18 mouse cellular contexts compared by ENCODE assay signal in the genomic region with DNA sequence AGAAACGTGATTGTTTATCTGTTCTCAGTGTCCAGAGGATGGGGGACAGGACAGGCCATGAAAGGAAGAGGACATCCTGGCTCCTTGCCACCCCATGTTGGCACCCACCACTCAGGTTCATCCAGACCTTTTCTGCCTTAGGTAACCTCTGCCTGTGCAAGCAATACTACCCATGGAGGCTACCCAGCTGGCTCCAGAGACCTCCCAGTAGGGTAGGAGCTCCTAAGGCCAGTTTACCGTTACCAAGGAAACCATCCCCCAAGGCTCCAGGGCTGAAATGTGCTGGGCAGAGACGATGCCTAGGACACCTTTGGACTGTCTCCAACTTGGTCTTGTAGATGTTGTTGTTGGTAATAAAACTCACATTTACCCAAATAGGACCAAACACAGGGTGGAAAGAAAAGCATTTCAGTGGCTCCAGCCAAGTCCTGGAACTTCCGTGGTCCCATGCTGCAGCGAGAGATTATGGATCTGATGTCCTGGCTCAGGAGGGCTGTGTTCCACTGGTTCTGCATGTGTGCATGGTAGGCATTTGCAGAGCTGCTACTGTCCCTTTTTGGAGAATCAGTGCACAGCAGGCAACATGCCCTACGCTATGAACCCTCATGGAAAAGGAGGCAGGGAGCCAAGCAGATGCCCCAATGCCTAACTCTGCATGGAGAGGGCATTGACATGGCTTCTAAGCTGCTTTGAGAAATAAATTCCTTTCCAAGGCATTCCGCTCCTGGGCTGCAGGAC. TPM values are rescaled to one million over a fixed set of nuclear protein-coding genes. Genes with fewer than 3 reads are reported as not detected.
A peak's percentile ranks its signal among the peaks of the same experiment; 100 is the strongest.
DNase-seq lines count a peak whose midpoint lies in the region; ATAC-seq and TF ChIP-seq lines count a peak whose summit lies in the region.
"Had no signal": no experiment of that assay in that cellular context is flagged by ENCODE, and none has a peak within 500 bp of the region (broad histone marks: within the 10 kb centered on the region; RNA-seq: fewer than 3 reads in every experiment).

No protein-coding gene starts in this region.

- H3K9ac ChIP-seq in midbrain, embryonic 14.5 days (replicated peaks; ENCODE audit: low read length), result no peak overlapping the region
- no peak overlapping the region for H3K9ac ChIP-seq in midbrain, embryonic 11.5 days (ENCODE audit: low read length)
- no peak overlapping the region for H3K9ac ChIP-seq in forebrain, postnatal 0 days
- H3K9ac ChIP-seq: liver, embryonic 15.5 days had no signal

- no peak overlapping the region for H3K4me2 ChIP-seq in midbrain, embryonic 14.5 days (ENCODE audit: low read length)
- no peak overlapping the region for H3K4me2 ChIP-seq in midbrain, embryonic 11.5 days
- H3K4me2 ChIP-seq in forebrain, postnatal 0 days (ENCODE audit: low read depth), result no peak overlapping the region
- H3K4me2 ChIP-seq: liver, embryonic 15.5 days had no signal

- DNase-seq in frontal cortex, postnatal 10 days (ENCODE audit: low spot score in 2 of 2), result no peak
- DNase-seq in midbrain, embryonic 14.5 days, result peak; percentile 64
- no peak for DNase-seq in midbrain, embryonic 11.5 days (ENCODE audit: low spot score, missing footprints)
- peak; percentile 57 for DNase-seq in forebrain, postnatal 0 days
- DNase-seq in spleen, postnatal 10 days (ENCODE audit: low spot score in 2 of 2), result no peak
- no peak for DNase-seq in gastrocnemius, adult 18-20 months (ENCODE audit: low spot score)
- DNase-seq: heart, postnatal 36 days; kidney, adult 2 months; thymus, postnatal 14 days had no signal

- H3K4me1 ChIP-seq in midbrain, embryonic 14.5 days (ENCODE audit: control insufficient read depth, insufficient read depth, low read length), result peaks cover 25% of the 10 kb centered on the region
- peaks cover 10% of the 10 kb centered on the region for H3K4me1 ChIP-seq in midbrain, embryonic 11.5 days (ENCODE audit: control insufficient read depth, insufficient read depth, low read length)
- peaks cover 18% of the 10 kb centered on the region for H3K4me1 ChIP-seq in forebrain, postnatal 0 days (ENCODE audit: insufficient read depth)
- H3K4me1 ChIP-seq in olfactory bulb, adult 2 months (ENCODE audit: control insufficient read depth, insufficient read depth, low read length), result peaks cover 27% of the 10 kb centered on the region

- TF ChIP-seq POLR2A in olfactory bulb, adult 2 months (IDR thresholded peaks at IDR 0.05; ENCODE audit: insufficient read depth, low read depth, low read length), result no peak

- WGBS in midbrain, embryonic 14.5 days, result 51% methylated on average over 7 of the region's 7 CpGs
- 64% methylated on average over 7 of the region's 7 CpGs for WGBS in midbrain, embryonic 11.5 days
- 45% methylated on average over 7 of the region's 7 CpGs for WGBS in forebrain, postnatal 0 days
- WGBS in olfactory bulb, adult 2 months, result 42% methylated on average over 7 of the region's 7 CpGs

- no peak for TF ChIP-seq CTCF in forebrain, postnatal 0 days (IDR thresholded peaks at IDR 0.05; ENCODE audit: low read depth)
- TF ChIP-seq CTCF in olfactory bulb, adult 2 months (IDR thresholded peaks at IDR 0.05; ENCODE audit: insufficient read depth, low read depth, low read length), result no peak

- peak overlapping the region; percentile 60 for H3K27ac ChIP-seq in midbrain, embryonic 14.5 days (replicated peaks; ENCODE audit: low read depth, low read length)
- H3K27ac ChIP-seq in midbrain, embryonic 11.5 days (ENCODE audit: low read depth, low read length), result no peak overlapping the region
- H3K27ac ChIP-seq in forebrain, postnatal 0 days (ENCODE audit: low read depth, low read length), result peak overlapping the region; percentile 37
- peak overlapping the region; percentile 50 for H3K27ac ChIP-seq in olfactory bulb, adult 2 months (ENCODE audit: insufficient read depth, low read depth, low read length)
- H3K27ac ChIP-seq: heart, embryonic 10.5 days; liver, embryonic 15.5 days had no signal

- H3K9me3 ChIP-seq in midbrain, embryonic 14.5 days (ENCODE audit: control insufficient read depth, low read length), result no peaks in the 10 kb centered on the region
- no peaks in the 10 kb centered on the region for H3K9me3 ChIP-seq in midbrain, embryonic 11.5 days (ENCODE audit: control insufficient read depth, low read length)
- H3K9me3 ChIP-seq in forebrain, postnatal 0 days (ENCODE audit: low read length), result no peaks in the 10 kb centered on the region
- H3K9me3 ChIP-seq: G1E; heart, embryonic 10.5 days; liver, embryonic 15.5 days had no signal

- H3K4me3 ChIP-seq in midbrain, embryonic 14.5 days (replicated peaks; ENCODE audit: low read depth, low read length), result no peak overlapping the region
- no peak overlapping the region for H3K4me3 ChIP-seq in midbrain, embryonic 11.5 days (ENCODE audit: low read depth, low read length)
- no peak overlapping the region for H3K4me3 ChIP-seq in forebrain, postnatal 0 days (ENCODE audit: low read depth, low read length)
- H3K4me3 ChIP-seq in olfactory bulb, adult 2 months (ENCODE audit: insufficient read depth, low read depth, low read length), result no peak overlapping the region
- H3K4me3 ChIP-seq: heart, embryonic 10.5 days; liver, embryonic 15.5 days; megakaryocyte, embryonic 14.5 days had no signal

- no peaks in the 10 kb centered on the region for H3K27me3 ChIP-seq in midbrain, embryonic 14.5 days (ENCODE audit: control insufficient read depth, insufficient read depth, low read length)
- no peaks in the 10 kb centered on the region; the same call in 1 of the 2 replicates for H3K27me3 ChIP-seq in midbrain, embryonic 11.5 days (ENCODE audit: control insufficient read depth, insufficient read depth, low read length)
- no peaks in the 10 kb centered on the region for H3K27me3 ChIP-seq in forebrain, postnatal 0 days (ENCODE audit: insufficient read depth, low read length)
- H3K27me3 ChIP-seq: liver, embryonic 15.5 days had no signal

- H3K36me3 ChIP-seq in midbrain, embryonic 14.5 days (ENCODE audit: control insufficient read depth, insufficient read depth, low read length), result no peaks in the 10 kb centered on the region
- H3K36me3 ChIP-seq in midbrain, embryonic 11.5 days (ENCODE audit: control insufficient read depth, insufficient read depth, low read length), result no peaks in the 10 kb centered on the region
- H3K36me3 ChIP-seq in forebrain, postnatal 0 days (ENCODE audit: insufficient read depth), result no peaks in the 10 kb centered on the region
- H3K36me3 ChIP-seq: G1E; heart, embryonic 10.5 days; liver, embryonic 15.5 days had no signal

- peak; percentile 9; the same call in 1 of the 2 replicates for ATAC-seq in frontal cortex, adult (ENCODE audit: low TSS enrichment)
- no peak; the same call in 1 of the 2 replicates for ATAC-seq in midbrain, embryonic 14.5 days (ENCODE audit: low FRiP score, low TSS enrichment)
- ATAC-seq in midbrain, embryonic 11.5 days (ENCODE audit: low FRiP score), result no peak
- ATAC-seq in forebrain, postnatal 0 days, result peak; percentile 67

RNA-seq across cellular contexts. Expression of a gene that starts 6.0 kb away (rescaled TPM):
- polyA plus RNA-seq in midbrain, embryonic 14.5 days (2014; fragmentation: Nextera tagmentation; extraction: Ambion mirVana), result 6.9 and 7.5 TPM in 2 replicates
- 0.36 and 0.97 TPM in 2 replicates for polyA plus RNA-seq in midbrain, embryonic 11.5 days (2014; fragmentation: Nextera tagmentation; extraction: Ambion mirVana)
- total RNA-seq in forebrain, postnatal 0 days (2014; rRNA removed), result 6.7 and 9.8 TPM in 2 replicates
- polyA plus RNA-seq in forebrain, postnatal 0 days (2015; fragmentation: Nextera tagmentation; extraction: Ambion mirVana), result 6.2 and 8.6 TPM in 2 replicates
- polyA plus RNA-seq in olfactory bulb, adult 2 months (2012; ENCODE audit: insufficient read depth, insufficient read length, low replicate concordance, missing spikeins), result not detected in 2 replicates
- under 1 TPM; 0.27 to 0.36 TPM for total RNA-seq in gastrocnemius, adult 18-20 months (2021)
- total RNA-seq: heart, postnatal 36 days had no signal
- polyA plus RNA-seq: C2C12; G1E; heart, embryonic 10.5 days; liver, embryonic 15.5 days had no signal

RNA-seq across cellular contexts. Expression of a gene that starts 28.2 kb away (rescaled TPM):
- 136 and 176 TPM in 2 replicates for polyA plus RNA-seq in midbrain, embryonic 14.5 days (2014; fragmentation: Nextera tagmentation; extraction: Ambion mirVana)
- polyA plus RNA-seq in midbrain, embryonic 11.5 days (2014; fragmentation: Nextera tagmentation; extraction: Ambion mirVana), result 78.1 and 78.7 TPM in 2 replicates
- 244 and 280 TPM in 2 replicates for total RNA-seq in forebrain, postnatal 0 days (2014; rRNA removed)
- 244 and 246 TPM in 2 replicates for polyA plus RNA-seq in forebrain, postnatal 0 days (2015; fragmentation: Nextera tagmentation; extraction: Ambion mirVana)
- polyA plus RNA-seq in olfactory bulb, adult 2 months (2012; ENCODE audit: insufficient read depth, insufficient read length, low replicate concordance, missing spikeins), result not detected in 2 replicates
- 10 to 100 TPM; 25.3 to 33.6 TPM for total RNA-seq in gastrocnemius, adult 18-20 months (2021)

RNA-seq across cellular contexts. Expression of a gene that starts 38.5 kb away (rescaled TPM):
- 0.05 and 0.11 TPM in 2 replicates for polyA plus RNA-seq in midbrain, embryonic 14.5 days (2014; fragmentation: Nextera tagmentation; extraction: Ambion mirVana)
- polyA plus RNA-seq in midbrain, embryonic 11.5 days (2014; fragmentation: Nextera tagmentation; extraction: Ambion mirVana), result not detected in 2 replicates
- 0.05 and 0.08 TPM in 2 replicates for total RNA-seq in forebrain, postnatal 0 days (2014; rRNA removed)
- polyA plus RNA-seq in forebrain, postnatal 0 days (2015; fragmentation: Nextera tagmentation; extraction: Ambion mirVana), result 0.08 and 0.12 TPM in 2 replicates
- not detected in 2 replicates for polyA plus RNA-seq in olfactory bulb, adult 2 months (2012; ENCODE audit: insufficient read depth, insufficient read length, low replicate concordance, missing spikeins)
- total RNA-seq in gastrocnemius, adult 18-20 months (2021), result not detected
- total RNA-seq: gastrocnemius, adult 8-10 months; heart, postnatal 36 days had no signal
- polyA plus RNA-seq: C2C12; heart, embryonic 10.5 days; kidney, adult 2 months; stomach, embryonic 14.5 days had no signal

Comparison
In these comparisons a context has a peak if more than half of its experiments do, and no peak if none do; other contexts are left out.
1. DNase-seq: peak in midbrain, embryonic 14.5 days (single experiment) and forebrain, postnatal 0 days (single experiment); none in frontal cortex, postnatal 10 days (0 of 2), midbrain, embryonic 11.5 days (single experiment), spleen, postnatal 10 days (0 of 2) and gastrocnemius, adult 18-20 months (single experiment).
2. ATAC-seq: peak in frontal cortex, adult (single experiment) and forebrain, postnatal 0 days (single experiment); none in midbrain, embryonic 14.5 days (single experiment) and midbrain, embryonic 11.5 days (single experiment).